Mouse (Mus musculus): ENCODE measurements at regions not wholly inside any gene's neighbourhood (a gene's known extent, or its start where the extent isn't known, plus 50 kb on each side); places are given as distances from the start of the nearest gene placed in this dataset.

DNA sequence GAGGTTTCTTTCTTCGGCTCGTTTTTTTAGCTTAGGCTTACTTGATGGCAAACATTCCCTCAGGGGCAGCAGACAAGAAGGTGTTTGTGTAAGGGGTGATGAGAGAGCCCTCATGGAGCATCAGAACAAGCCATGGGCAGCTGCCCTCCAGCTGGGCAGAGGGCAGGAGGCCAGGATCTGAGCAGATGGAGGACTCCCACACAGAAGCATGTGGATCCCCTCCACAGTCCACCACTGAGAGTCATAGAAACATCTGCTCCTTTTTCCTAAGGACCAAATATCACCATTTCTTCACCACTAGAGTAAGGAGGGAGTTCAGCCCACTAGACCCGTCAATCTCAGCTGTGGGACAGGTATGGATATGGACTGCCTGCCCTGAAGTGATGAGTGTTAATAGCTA lies 214.4 kb downstream of the Qk start:
- TF ChIP-seq POLR2A (IDR thresholded peaks at IDR 0.05; ENCODE audit: borderline replicate concordance, low read depth, low read length) (no peak), CTCF (IDR thresholded peaks at IDR 0.05; ENCODE audit: low read depth, low read length) (no peak)
